Mouse (Mus musculus) liver, embryonic 11.5 days (tissue): ENCODE measurements around the gene Dhh. TPM values are rescaled to one million over a fixed set of nuclear protein-coding genes. Genes with fewer than 3 reads are reported as not detected.

Experiments used
- polyA plus RNA-seq: library from polyadenylated mRNA; unstranded; fragments of >200 nt; fragmentation: Nextera tagmentation; extraction: Ambion mirVana; gene quantifications from 2 replicates; pipeline ENCODE4 v1.2.1, GENCODE M21; 2014

The Dhh gene
- polyA plus RNA-seq, 1 experiment from 2014 or later, result 0.37 TPM

Other genes with a start within 250 kb of the Dhh start
- gene Ddx23, start 235.6 kb downstream of the Dhh start, polyA plus RNA-seq, result 18.8 and 19.4 TPM in 2 replicates
- gene Rnd1, start 221.1 kb downstream of the Dhh start, polyA plus RNA-seq, result 0.60 and 0.68 TPM in 2 replicates
- 0.09 and 0.19 TPM in 2 replicates for gene Ccdc65, start 190.3 kb downstream of the Dhh start, polyA plus RNA-seq
- 101 and 105 TPM in 2 replicates for gene Fkbp11, start 170.3 kb downstream of the Dhh start, polyA plus RNA-seq
- 25.3 and 25.8 TPM in 2 replicates for gene Arf3, start 135.3 kb downstream of the Dhh start, polyA plus RNA-seq
- not detected in 2 replicates for gene Wnt10b, start 120.4 kb downstream of the Dhh start, polyA plus RNA-seq
- not detected in 2 replicates for gene Wnt1, start 108.7 kb downstream of the Dhh start, polyA plus RNA-seq
- gene Ddn, start 89.0 kb downstream of the Dhh start, polyA plus RNA-seq, result 0.12 and 0.16 TPM in 2 replicates
- gene Prkag1, start 67.0 kb downstream of the Dhh start, polyA plus RNA-seq, result 128 and 140 TPM in 2 replicates
- gene Kmt2d, start 27.3 kb downstream of the Dhh start, polyA plus RNA-seq, result 14.3 and 17.0 TPM in 2 replicates
- 6.7 and 7.4 TPM in 2 replicates for gene Rhebl1, start 4.0 kb downstream of the Dhh start, polyA plus RNA-seq
- 1.6 and 2.8 TPM in 2 replicates for gene Lmbr1l, start 19.7 kb upstream of the Dhh start, polyA plus RNA-seq
- gene Tuba1b, start 36.0 kb upstream of the Dhh start, polyA plus RNA-seq, result 1,854 and 2,015 TPM in 2 replicates
- not detected in 2 replicates for gene Gm49450, start 55.0 kb upstream of the Dhh start, polyA plus RNA-seq
- 419 and 432 TPM in 2 replicates for gene Tuba1a, start 55.2 kb upstream of the Dhh start, polyA plus RNA-seq
- gene Tuba1c, start 131.4 kb upstream of the Dhh start, polyA plus RNA-seq, result 202 and 214 TPM in 2 replicates
- gene Prph, start 156.6 kb upstream of the Dhh start, polyA plus RNA-seq, result 0.36 and 0.90 TPM in 2 replicates
- 26.5 and 27.8 TPM in 2 replicates for gene Troap, start 176.0 kb upstream of the Dhh start, polyA plus RNA-seq
- gene C1ql4, start 189.3 kb upstream of the Dhh start, polyA plus RNA-seq, result 0.25 TPM in 1 of 2 replicates, not detected in the other
- gene Dnajc22, start 194.6 kb upstream of the Dhh start, polyA plus RNA-seq, result 17.1 and 19.8 TPM in 2 replicates
- gene Spats2, start 227.4 kb upstream of the Dhh start, polyA plus RNA-seq, result 32.9 and 35.0 TPM in 2 replicates